Mouse (Mus musculus): Measurements from ENCODE around the gene Hoxa9.
A peak's percentile ranks its signal among the peaks of the same experiment; 100 is the strongest.

Gene Hoxa9

GRCm38 (mm10) chr6:52177806-52178205 is 53.1 kb downstream of the Hoxa9 start:
- no peak for DNase-seq

DNA sequence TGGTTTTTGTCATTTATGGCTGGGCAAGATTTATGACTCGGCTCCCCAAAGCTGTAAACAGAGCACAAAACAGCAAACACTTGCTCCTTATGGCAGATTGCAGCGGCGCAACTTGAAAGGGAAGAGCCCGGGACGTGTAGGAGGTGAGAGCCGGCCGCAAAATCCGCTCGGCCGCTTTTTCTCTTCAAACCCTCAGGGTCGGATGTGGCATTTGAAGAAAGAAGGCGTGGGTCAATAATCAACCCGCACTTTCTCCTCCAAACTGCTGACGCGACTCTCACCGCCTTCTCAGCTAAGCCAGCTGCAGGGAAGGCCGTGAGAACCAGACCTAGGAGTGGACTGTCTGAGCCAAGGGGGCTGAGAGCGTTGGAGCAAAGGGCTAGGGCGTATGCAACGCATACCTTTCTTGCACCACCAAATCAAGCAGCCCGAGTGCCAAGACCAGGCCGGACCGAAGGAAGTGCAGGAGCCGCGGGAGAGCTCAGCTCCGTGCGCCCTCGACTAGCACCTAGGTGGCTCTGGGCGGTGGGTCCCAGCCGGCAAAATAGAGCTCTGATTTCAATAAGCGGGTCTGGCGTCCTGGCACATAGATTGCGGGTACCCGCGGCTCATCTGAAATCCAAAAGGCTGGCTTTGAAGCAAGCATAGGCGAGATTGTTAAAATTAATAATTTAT is 53.7 kb downstream of the Hoxa9 start, which contains the start of gene 5730596B20Rik:
Gene 5730596B20Rik, plus strand, starts transcription at position 438 of the 675 bp plus-strand sequence.
- DNase-seq, result peak; percentile 82

DNA sequence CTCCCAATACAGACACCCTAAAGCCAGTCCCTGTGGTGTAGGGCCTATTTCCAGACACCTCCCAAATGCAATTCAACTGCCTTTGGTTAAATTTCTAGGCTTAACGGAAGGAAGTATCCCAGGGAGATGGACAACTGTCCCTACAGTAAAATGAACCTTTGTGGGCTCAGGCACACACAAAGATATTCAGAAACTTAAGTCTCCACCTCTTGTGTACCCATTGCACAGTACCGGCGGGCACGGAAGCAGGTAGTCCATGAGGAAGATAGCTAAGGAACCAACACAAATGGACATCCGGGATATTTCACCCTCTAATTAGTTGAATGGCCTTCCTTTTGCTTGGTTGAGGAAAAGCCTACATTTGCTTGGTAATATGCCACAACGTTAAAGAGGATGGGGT is 54.5 kb downstream of the Hoxa9 start:
- DNase-seq, result peak; percentile 46

DNA sequence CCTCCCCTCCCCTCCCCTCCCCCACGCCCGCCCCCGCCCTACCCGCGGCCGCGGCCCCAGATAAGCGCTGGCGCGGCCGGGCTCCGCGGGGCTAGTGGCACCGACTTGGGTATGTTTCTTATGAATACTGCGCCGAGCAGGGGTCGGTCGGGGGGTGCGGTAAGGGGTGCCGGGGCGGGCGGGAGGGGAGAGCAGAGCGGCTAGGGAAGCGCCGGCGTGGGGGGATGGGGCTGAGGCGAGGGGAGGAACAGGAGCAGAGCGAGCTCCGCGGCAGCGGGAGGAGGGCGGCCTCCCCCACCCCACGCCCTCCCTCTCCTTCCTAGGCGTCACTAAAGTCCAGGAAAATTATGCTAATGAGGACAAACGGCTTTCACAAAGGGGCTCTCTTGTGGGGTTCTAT is 55.0 kb downstream of the Hoxa9 start:
- peak; percentile 49 for DNase-seq

- DNase-seq, result peak; percentile 61
Measured at GRCm38 (mm10) chr6:52174968-52175751, 55.7 kb downstream of the Hoxa9 start.

GRCm38 (mm10) chr6:52173648-52174047 is 57.2 kb downstream of the Hoxa9 start:
- no peak for DNase-seq

Measured in kidney, adult 18-20 months (tissue).